Mouse (Mus musculus) liver, embryonic 11.5 days (tissue): ENCODE data around the gene Ell2. TPM values are rescaled to one million over a fixed set of nuclear protein-coding genes. Genes with fewer than 3 reads are reported as not detected.
A peak's percentile ranks its signal among the peaks of the same experiment; 100 is the strongest.

Source experiments
- ATAC-seq: fragments of 200-750 bp; cut with Nextera tagmentation; replicated peaks from 2 replicates; pipeline ENCODE4 v1.8.0; 2017; ENCODE audit warnings: moderate number of reproducible peaks, mild to moderate bottlenecking, moderate TSS enrichment, moderate library complexity; ENCODE audit not compliant: low FRiP score
- DNase-seq: peaks from one replicate; pipeline ENCODE4 v3.0.0-alpha.2; 2017; ENCODE audit warnings: low spot score
- H3K27ac ChIP-seq: fragments of 300-500 bp; sonication (generic); 2 replicates; pipeline ENCODE4 v1.5.1; 2014; ENCODE audit warnings: mild to moderate bottlenecking, low read depth, low read length, control low read depth
- H3K27me3 ChIP-seq: fragments of 300-500 bp; sonication (generic); replicated peaks from 2 replicates; pipeline ENCODE4 v1.6.1; 2014; ENCODE audit warnings: low read length, mixed read lengths; ENCODE audit not compliant: control insufficient read depth, insufficient read depth
- H3K36me3 ChIP-seq: fragments of 300-500 bp; sonication (generic); 2 replicates; pipeline ENCODE4 v1.6.1; 2014; ENCODE audit warnings: mild to moderate bottlenecking, low read length, moderate library complexity, mixed read lengths; ENCODE audit not compliant: control insufficient read depth, insufficient read depth
- H3K4me1 ChIP-seq: fragments of 300-500 bp; sonication (generic); replicated peaks from 2 replicates; pipeline ENCODE4 v1.6.1; 2014; ENCODE audit warnings: low read length, mixed read lengths; ENCODE audit not compliant: control insufficient read depth, insufficient read depth
- H3K4me2 ChIP-seq: fragments of 300-500 bp; sonication (generic); 2 replicates; pipeline ENCODE4 v1.6.1; 2014; ENCODE audit warnings: mild to moderate bottlenecking, control low read depth, moderate library complexity
- H3K4me3 ChIP-seq: fragments of 300-500 bp; sonication (generic); 2 replicates; pipeline ENCODE4 v1.5.1; 2014; ENCODE audit warnings: low read depth, low read length, control low read depth
- H3K9ac ChIP-seq: fragments of 300-500 bp; sonication (generic); 2 replicates; pipeline ENCODE4 v1.6.1; 2014; ENCODE audit warnings: low read depth, low read length, control low read depth
- H3K9me3 ChIP-seq: fragments of 300-500 bp; sonication (generic); 2 replicates; pipeline ENCODE4 v1.6.1; 2016; ENCODE audit warnings: low read length, inconsistent platforms, mixed read lengths; ENCODE audit not compliant: control insufficient read depth
- WGBS: fragments of 180-500 bp; shearing (Covaris S2); extraction: QIAGEN DNeasy Blood & Tissue Kit; methylation state at CpG from one replicate; pipeline ENCODE4 v1.1.7; 2014; 5-methylcytosine and 5-hydroxymethylcytosine counted together
- polyA plus RNA-seq: library from polyadenylated mRNA; unstranded; fragments of >200 nt; fragmentation: Nextera tagmentation; extraction: Ambion mirVana; gene quantifications from 2 replicates; pipeline ENCODE4 v1.2.1, GENCODE M21; 2014

The Ell2 gene
- 40.4 and 44.8 TPM in 2 replicates for polyA plus RNA-seq

- peak within 1 kb of the TSS; percentile 73 for H3K4me2 ChIP-seq
- WGBS: 97% methylated on average over 1 of the region's 1 CpGs
- no peaks in the 10 kb centered on the region for H3K27me3 ChIP-seq
- peak within 1 kb of the TSS; percentile 80 for H3K9ac ChIP-seq
- DNase-seq (no peak), ATAC-seq (no peak)
- peak within 1 kb of the TSS; percentile 86 for H3K27ac ChIP-seq
- peaks cover 14% of the 10 kb centered on the region; the same call in 1 of the 2 replicates for H3K4me1 ChIP-seq
- H3K4me3 ChIP-seq: peak within 1 kb of the TSS; percentile 74
- no peaks in the 10 kb centered on the region for H3K36me3 ChIP-seq
- H3K9me3 ChIP-seq: no peaks in the 10 kb centered on the region
These were observed at the start of gene Ell2 for GRCm38 (mm10) chr13:75706457-75706856. Gene Ell2, plus strand, starts transcription at chr13:75706757.

DNA sequence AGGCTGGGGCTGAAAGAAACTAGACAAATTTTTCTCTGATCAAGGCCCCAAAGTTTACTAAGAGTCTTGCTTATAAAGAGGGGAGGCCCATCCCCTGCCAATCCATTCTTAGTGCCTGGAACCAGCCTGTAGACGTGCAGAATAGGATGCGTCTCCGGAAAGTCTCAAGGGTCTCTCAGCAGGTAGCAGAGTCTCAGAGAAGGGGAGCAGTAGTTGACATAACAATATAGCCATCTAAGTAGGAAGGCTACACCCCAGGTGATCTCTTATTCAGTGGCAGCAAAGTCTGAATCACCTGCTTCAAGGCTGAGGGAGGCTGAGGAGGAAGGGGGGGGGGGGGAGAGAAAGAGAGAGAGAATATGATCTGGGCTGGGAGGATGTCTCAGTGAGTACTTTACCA is 21.1 kb upstream of the Ell2 start:
- no peaks in the 10 kb centered on the region for H3K27me3 ChIP-seq
- no peak overlapping the region for H3K27ac ChIP-seq
- WGBS: 55% methylated on average over 3 of the region's 3 CpGs
- H3K4me2 ChIP-seq: no peak overlapping the region
- DNase-seq (no peak), ATAC-seq (no peak)
- no peaks in the 10 kb centered on the region for H3K36me3 ChIP-seq
- no peak overlapping the region for H3K4me3 ChIP-seq
- H3K9ac ChIP-seq: no peak overlapping the region
- H3K9me3 ChIP-seq: no peaks in the 10 kb centered on the region
- 0 out of 2 replicates have a peak, but pooled peaks cover 2% of the 10 kb centered on the region for H3K4me1 ChIP-seq

- Histone ChIP-seq H3K4me1 (0 out of 2 replicates have a peak, but pooled peaks cover 2% of the 10 kb centered on the region), H3K4me3 (no peak overlapping the region), H3K9ac (no peak overlapping the region), H3K27me3 (no peaks in the 10 kb centered on the region), H3K27ac (no peak overlapping the region), H3K4me2 (peak overlapping the region; percentile 12; the same call in 1 of the 2 replicates), H3K9me3 (no peaks in the 10 kb centered on the region), H3K36me3 (no peaks in the 10 kb centered on the region)
- 52% methylated on average over 4 of the region's 4 CpGs for WGBS
- DNase-seq (no peak), ATAC-seq (peak; percentile 93)
These were observed 19.6 kb upstream of the Ell2 start for GRCm38 (mm10) chr13:75686995-75687394.

DNA sequence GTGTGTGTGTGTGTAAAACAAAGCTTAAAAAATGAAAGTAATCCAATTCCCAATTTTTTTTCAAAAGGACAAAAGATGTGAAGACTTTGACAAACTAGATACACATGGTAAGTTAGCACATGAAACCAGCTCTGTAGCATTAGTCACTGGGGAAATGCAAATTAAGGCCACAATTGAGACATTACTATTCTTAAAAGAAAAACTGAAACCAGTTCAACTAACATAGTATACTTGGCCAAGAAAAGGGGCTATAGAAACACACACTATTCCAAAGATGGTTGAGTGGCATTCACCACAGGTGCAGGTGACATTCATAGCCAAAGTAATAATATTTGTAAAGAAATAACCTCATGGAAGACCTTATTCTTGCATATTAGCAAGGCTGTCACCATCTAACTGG is 14.9 kb upstream of the Ell2 start:
- Histone ChIP-seq H3K9me3 (no peaks in the 10 kb centered on the region), H3K4me3 (no peak overlapping the region), H3K36me3 (no peaks in the 10 kb centered on the region), H3K4me2 (no peak overlapping the region), H3K27me3 (no peaks in the 10 kb centered on the region), H3K27ac (no peak overlapping the region), H3K9ac (no peak overlapping the region), H3K4me1 (0 out of 2 replicates have a peak, but pooled peaks cover 2% of the 10 kb centered on the region)
- no peak for DNase-seq
- no peak for ATAC-seq

GRCm38 (mm10) chr13:75693081-75693480 is 13.5 kb upstream of the Ell2 start:
- peak; percentile 88 for ATAC-seq
- H3K4me2 ChIP-seq: no peak overlapping the region
- no peak overlapping the region for H3K9ac ChIP-seq
- H3K36me3 ChIP-seq: no peaks in the 10 kb centered on the region
- H3K9me3 ChIP-seq: no peaks in the 10 kb centered on the region
- H3K27me3 ChIP-seq: no peaks in the 10 kb centered on the region
- H3K27ac ChIP-seq: no peak overlapping the region
- no peaks in the 10 kb centered on the region for H3K4me1 ChIP-seq
- no peak overlapping the region for H3K4me3 ChIP-seq
- DNase-seq: no peak

- Histone ChIP-seq H3K4me1 (no peaks in the 10 kb centered on the region), H3K27me3 (no peaks in the 10 kb centered on the region), H3K27ac (no peak overlapping the region), H3K4me2 (no peak overlapping the region), H3K4me3 (no peak overlapping the region), H3K9me3 (no peaks in the 10 kb centered on the region), H3K36me3 (no peaks in the 10 kb centered on the region), H3K9ac (no peak overlapping the region)
- WGBS: 68% methylated on average over 5 of the region's 5 CpGs
- DNase-seq (no peak), ATAC-seq (no peak)
These were observed 3.7 kb upstream of the Ell2 start for GRCm38 (mm10) chr13:75702814-75703213.

DNA sequence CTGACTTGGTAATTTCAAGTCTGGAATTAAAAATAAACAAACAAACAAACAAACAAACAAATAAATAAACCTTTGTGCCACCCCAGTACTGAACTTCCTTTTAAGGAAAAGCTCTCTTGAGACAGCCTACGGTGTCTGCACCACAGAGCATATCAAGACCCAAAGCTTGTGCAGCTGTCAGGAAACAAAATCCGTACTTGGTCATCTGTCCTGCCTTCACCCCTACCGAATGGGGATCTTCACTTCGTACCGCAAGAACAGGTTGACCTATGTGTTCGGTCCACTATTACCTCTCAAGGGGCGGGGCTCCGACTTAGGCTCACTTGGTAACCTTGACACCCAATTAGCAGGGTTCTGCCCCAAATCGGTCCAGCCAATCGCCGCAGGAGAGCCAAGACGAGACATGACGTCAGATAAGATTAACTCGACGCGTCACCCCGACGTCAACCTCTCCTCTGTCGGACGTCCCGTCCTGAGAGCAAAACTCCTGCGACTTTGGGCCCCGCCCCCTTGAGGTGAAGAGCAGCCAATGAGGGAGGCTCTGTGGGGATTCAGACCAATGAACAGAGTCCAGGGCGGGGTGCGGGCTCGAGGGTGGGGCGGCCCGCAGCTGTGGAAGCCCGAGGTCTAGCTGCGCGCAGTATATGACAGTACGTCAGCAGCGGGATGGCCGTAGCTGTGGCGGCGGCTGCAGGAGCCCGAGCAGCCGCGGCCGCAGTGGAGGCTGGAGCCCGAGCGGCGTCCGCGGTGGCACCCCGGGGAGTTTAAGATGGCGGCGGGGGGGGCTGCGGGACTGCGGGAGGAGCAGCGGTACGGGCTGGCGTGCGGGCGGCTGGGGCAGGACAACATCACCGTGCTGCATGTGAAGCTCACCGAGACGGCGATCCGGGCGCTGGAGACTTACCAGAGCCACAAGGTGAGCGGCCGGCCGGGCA is 592 bp downstream of the Ell2 start:
- no peaks in the 10 kb centered on the region for H3K9me3 ChIP-seq
- H3K4me3 ChIP-seq: peak overlapping the region; percentile 74
- peaks cover 19% of the 10 kb centered on the region for H3K4me1 ChIP-seq
- peak overlapping the region; percentile 86 for H3K27ac ChIP-seq
- no peaks in the 10 kb centered on the region for H3K36me3 ChIP-seq
- H3K9ac ChIP-seq: peak overlapping the region; percentile 80
- peak; percentile 93 for DNase-seq
- no peaks in the 10 kb centered on the region for H3K27me3 ChIP-seq
- 5% methylated on average over 59 of the region's 64 CpGs for WGBS
- peak; percentile 99 for ATAC-seq
- H3K4me2 ChIP-seq: peak overlapping the region; percentile 73

- ATAC-seq (peak; percentile 25), DNase-seq (peak; percentile 69)
- peak overlapping the region; percentile 73 for H3K4me2 ChIP-seq
- H3K27me3 ChIP-seq: no peaks in the 10 kb centered on the region
- H3K9ac ChIP-seq: peak overlapping the region; percentile 80
- peaks cover 20% of the 10 kb centered on the region for H3K4me1 ChIP-seq
- WGBS: under 1% methylated on average over 79 of the region's 83 CpGs
- peak overlapping the region; percentile 74 for H3K4me3 ChIP-seq
- no peaks in the 10 kb centered on the region for H3K36me3 ChIP-seq
- H3K9me3 ChIP-seq: no peaks in the 10 kb centered on the region
- H3K27ac ChIP-seq: peak overlapping the region; percentile 86
These were observed 1.5 kb downstream of the Ell2 start for GRCm38 (mm10) chr13:75707821-75708636.
